Mouse (Mus musculus) limb, embryonic 14.5 days (tissue): ENCODE results near the gene Rnd1. TPM values are rescaled to one million over a fixed set of nuclear protein-coding genes. Genes with fewer than 3 reads are reported as not detected.
A peak's percentile ranks its signal among the peaks of the same experiment; 100 is the strongest.

Source experiments
- ATAC-seq: fragments of 200-750 bp; cut with Nextera tagmentation; 2 replicates; pipeline ENCODE4 v1.8.0; 2017; ENCODE audit warnings: low read depth, moderate number of reproducible peaks, moderate TSS enrichment; ENCODE audit not compliant: low FRiP score
- DNase-seq: peaks from one replicate; pipeline ENCODE4 v3.0.0-alpha.2; 2015; ENCODE audit warnings: low spot score
- H3K27ac ChIP-seq: fragments of 300-500 bp; sonication (generic); replicated peaks from 2 replicates; pipeline ENCODE4 v1.5.1; 2014; ENCODE audit warnings: low read depth, mild to moderate bottlenecking, low read length, moderate library complexity, mixed read lengths
- H3K27me3 ChIP-seq: fragments of 300-500 bp; sonication (generic); 2 replicates; pipeline ENCODE4 v1.6.1; 2014; ENCODE audit warnings: low read length, mixed read lengths; ENCODE audit not compliant: control insufficient read depth, insufficient read depth
- H3K36me3 ChIP-seq: fragments of 300-500 bp; sonication (generic); 2 replicates; pipeline ENCODE4 v1.6.1; 2014; ENCODE audit warnings: mild to moderate bottlenecking, low read length, moderate library complexity, mixed read lengths; ENCODE audit not compliant: control insufficient read depth, insufficient read depth
- H3K4me1 ChIP-seq: fragments of 300-500 bp; sonication (generic); 2 replicates; pipeline ENCODE4 v1.6.1; 2014; ENCODE audit warnings: antibody characterized with exemption, low read length, mixed read lengths; ENCODE audit not compliant: control insufficient read depth, insufficient read depth
- H3K4me2 ChIP-seq: fragments of 300-500 bp; sonication (generic); replicated peaks from 2 replicates; pipeline ENCODE4 v1.6.1; 2014; ENCODE audit warnings: low read depth, mild to moderate bottlenecking, low read length, moderate library complexity; ENCODE audit not compliant: severe bottlenecking
- H3K4me3 ChIP-seq: fragments of 300-500 bp; sonication (generic); replicated peaks from 2 replicates; pipeline ENCODE4 v1.5.1; 2014; ENCODE audit warnings: low read length
- H3K9ac ChIP-seq: fragments of 300-500 bp; sonication (generic); 2 replicates; pipeline ENCODE4 v1.6.1; 2014; ENCODE audit warnings: mild to moderate bottlenecking, low read depth, low read length, moderate library complexity; ENCODE audit not compliant: severe bottlenecking
- H3K9me3 ChIP-seq: fragments of 300-500 bp; sonication (generic); 2 replicates; pipeline ENCODE4 v1.6.1; 2016; ENCODE audit warnings: low read length; ENCODE audit not compliant: control insufficient read depth
- POLR2A ChIP-seq: fragments of 200-500 bp; IDR thresholded peaks from 2 replicates; pipeline ENCODE4 v1.8.0; 2012; ENCODE audit warnings: inconsistent platforms, mild to moderate bottlenecking, moderate library complexity, borderline replicate concordance; ENCODE audit not compliant: insufficient read depth, insufficient read length; ENCODE audit errors: extremely low read depth
- WGBS: fragments of 180-500 bp; shearing (Covaris S2); extraction: QIAGEN DNeasy Blood & Tissue Kit; methylation state at CpG from one replicate; pipeline ENCODE4 v1.1.7; 2014; 5-methylcytosine and 5-hydroxymethylcytosine counted together
- polyA plus RNA-seq, 2 experiments: library from polyadenylated mRNA; depleted of rRNA in 1 of 2; stranded (reverse) in 1 of 2; unstranded in 1 of 2; fragments of >200 nt; fragmentation: Nextera tagmentation in 1 of 2; extraction: Ambion mirVana in 1 of 2; gene quantifications; 2 replicates each; pipeline versions ENCODE4 v1.2.1 to v1.2.3; 2012 to 2014

The Rnd1 gene
- polyA plus RNA-seq (2012; rRNA removed) (1.1 and 1.5 TPM in 2 replicates), polyA plus RNA-seq (2014; fragmentation: Nextera tagmentation; extraction: Ambion mirVana) (0.35 and 0.45 TPM in 2 replicates)

GRCm38 (mm10) chr15:98676940-98677728, at the start of gene Rnd1:
Gene Rnd1, minus strand, starts transcription at chr15:98677461.
- H3K4me1 ChIP-seq, result peaks cover 17% of the 10 kb centered on the region; the same call in 1 of the 2 replicates
- H3K36me3 ChIP-seq, result no peaks in the 10 kb centered on the region
- WGBS, result under 1% methylated on average over 36 of the region's 37 CpGs
- TF ChIP-seq POLR2A, result 0 out of 2 replicates have a peak, but pooled peaks have one; percentile 32
- no peak within 1 kb of the TSS for H3K27ac ChIP-seq
- ATAC-seq, result peak; percentile 97
- peak within 1 kb of the TSS; percentile 32 for H3K4me3 ChIP-seq
- peak; percentile 93 for DNase-seq
- H3K4me2 ChIP-seq, result peak within 1 kb of the TSS; percentile 66
- no peaks in the 10 kb centered on the region for H3K9me3 ChIP-seq
- H3K27me3 ChIP-seq, result peaks cover 37% of the 10 kb centered on the region
- 0 out of 2 replicates have a peak within 1 kb of the TSS, but pooled peaks have one; percentile 21 for H3K9ac ChIP-seq

- Histone ChIP-seq H3K4me3 (peak overlapping the region; percentile 57), H3K4me2 (peak overlapping the region; percentile 93), H3K27ac (no peak overlapping the region), H3K4me1 (peaks cover 17% of the 10 kb centered on the region), H3K9ac (peak overlapping the region; percentile 57), H3K36me3 (no peaks in the 10 kb centered on the region), H3K9me3 (no peaks in the 10 kb centered on the region), H3K27me3 (no peaks in the 10 kb centered on the region)
- DNase-seq (no peak), ATAC-seq (no peak)
- TF ChIP-seq POLR2A, result no peak
- 29% methylated on average over 7 of the region's 7 CpGs for WGBS
Measured at GRCm38 (mm10) chr15:98726746-98727145, 49.5 kb upstream of the Rnd1 start.

DNA sequence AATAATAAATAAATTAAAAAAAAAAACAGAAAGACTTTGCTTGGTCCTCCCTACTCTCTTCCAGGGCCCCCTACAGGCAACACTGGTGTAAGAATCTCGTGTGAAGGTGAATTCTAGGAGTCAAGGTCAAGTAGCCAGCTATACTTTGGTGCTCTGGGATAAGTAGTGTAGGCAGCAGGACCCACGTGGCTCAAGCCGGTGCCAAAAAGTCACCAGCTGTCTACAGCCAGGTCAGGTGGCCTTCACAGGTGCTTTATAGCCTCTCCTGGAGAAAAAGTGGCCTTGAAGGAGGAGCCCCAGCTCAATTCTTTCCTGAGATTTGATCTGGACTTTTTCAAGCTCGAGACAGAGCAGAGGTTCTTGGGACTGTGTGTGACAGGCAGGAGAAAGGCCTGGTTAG, 48.8 kb upstream of the Rnd1 start:
- DNase-seq, result no peak
- no peak overlapping the region for H3K27ac ChIP-seq
- 73% methylated on average over 4 of the region's 4 CpGs for WGBS
- ATAC-seq, result no peak
- no peaks in the 10 kb centered on the region for H3K9me3 ChIP-seq
- no peaks in the 10 kb centered on the region for H3K27me3 ChIP-seq
- H3K4me3 ChIP-seq, result no peak overlapping the region
- no peaks in the 10 kb centered on the region for H3K36me3 ChIP-seq
- peaks cover 17% of the 10 kb centered on the region for H3K4me1 ChIP-seq
- peak overlapping the region; percentile 93 for H3K4me2 ChIP-seq
- H3K9ac ChIP-seq, result no peak overlapping the region
- no peak for TF ChIP-seq POLR2A

DNA sequence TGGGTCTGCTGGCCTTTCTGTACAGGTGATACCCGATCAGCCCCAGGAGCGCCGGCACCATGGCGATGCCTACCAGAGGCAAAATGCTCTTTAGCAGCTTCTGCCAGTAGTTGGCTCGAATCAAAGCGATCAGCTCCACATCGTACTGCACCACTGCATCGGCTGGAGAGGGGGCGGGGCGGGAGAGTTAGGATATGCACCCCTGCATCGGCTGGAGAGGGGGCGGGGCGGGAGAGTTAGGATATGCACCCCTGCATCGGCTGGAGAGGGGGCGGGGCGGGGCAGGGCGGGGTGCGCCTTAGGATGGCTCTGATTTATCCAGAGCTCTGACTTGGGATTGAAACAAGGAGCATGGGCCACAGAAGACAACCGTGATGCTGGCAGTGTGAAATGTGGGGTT, 47.2 kb upstream of the Rnd1 start:
- DNase-seq (no peak), ATAC-seq (no peak)
- no peaks in the 10 kb centered on the region for H3K27me3 ChIP-seq
- H3K4me3 ChIP-seq, result no peak overlapping the region
- H3K36me3 ChIP-seq, result no peaks in the 10 kb centered on the region
- H3K4me2 ChIP-seq, result peak overlapping the region; percentile 16; the same call in 1 of the 2 replicates
- TF ChIP-seq POLR2A, result no peak
- H3K4me1 ChIP-seq, result peaks cover 17% of the 10 kb centered on the region
- no peak overlapping the region for H3K27ac ChIP-seq
- WGBS, result 29% methylated on average over 18 of the region's 19 CpGs
- H3K9ac ChIP-seq, result no peak overlapping the region
- H3K9me3 ChIP-seq, result no peaks in the 10 kb centered on the region

- H3K4me2 ChIP-seq, result no peak overlapping the region
Measured at GRCm38 (mm10) chr15:98722854-98723253, 45.6 kb upstream of the Rnd1 start.

More at GRCm38 (mm10) chr15:98722854-98723253, 45.6 kb upstream of the Rnd1 start:
- no peak for TF ChIP-seq POLR2A
- Histone ChIP-seq H3K27ac (no peak overlapping the region), H3K9me3 (no peaks in the 10 kb centered on the region), H3K9ac (no peak overlapping the region), H3K27me3 (no peaks in the 10 kb centered on the region), H3K4me1 (peaks cover 15% of the 10 kb centered on the region), H3K36me3 (no peaks in the 10 kb centered on the region), H3K4me3 (no peak overlapping the region)
- no peak for DNase-seq
- WGBS, result 57% methylated on average over 14 of the region's 14 CpGs
- no peak for ATAC-seq
